In the genomic region with DNA sequence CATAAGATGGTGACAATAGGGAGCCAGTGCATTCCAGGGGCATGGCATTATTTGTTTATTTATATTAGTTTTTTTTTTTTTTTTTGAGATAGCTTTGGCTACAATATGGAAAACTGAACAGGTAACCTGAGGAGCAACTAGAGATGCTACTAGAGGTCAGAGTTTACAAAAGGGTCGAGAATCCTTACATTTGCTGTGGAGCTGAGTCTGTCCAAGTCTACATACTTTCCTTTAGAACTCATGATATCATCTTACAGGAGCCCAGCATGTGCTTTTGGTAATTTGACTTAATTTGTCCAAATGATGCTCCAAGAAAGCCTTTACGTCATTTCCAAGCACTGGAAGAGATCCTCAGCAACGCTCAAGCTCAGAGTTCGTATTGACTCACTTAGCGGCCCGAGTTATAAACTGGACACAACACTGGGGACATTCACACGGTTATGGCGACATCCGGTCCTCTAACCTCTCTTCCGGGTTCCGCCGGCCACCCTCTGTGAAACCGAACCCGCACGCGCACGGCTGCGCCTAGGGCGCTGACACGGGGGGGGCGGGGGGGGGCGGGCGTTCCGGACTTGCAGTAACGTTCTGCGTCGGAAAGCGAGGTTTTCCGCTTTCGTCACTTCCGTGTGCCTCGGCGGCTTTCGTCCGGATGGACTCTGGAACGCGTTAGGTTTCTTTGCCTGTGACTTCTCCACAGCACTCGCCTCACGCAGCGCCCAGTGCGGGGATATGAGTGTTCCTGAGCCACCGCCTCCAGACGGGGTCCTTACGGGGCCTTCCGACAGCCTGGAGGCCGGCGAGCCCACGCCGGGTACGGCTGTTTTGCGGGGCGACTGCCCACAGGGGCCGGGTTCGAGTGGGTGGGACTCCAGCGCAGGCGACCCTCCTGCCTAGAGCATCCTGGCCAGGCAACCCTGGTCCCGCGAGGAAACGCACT, we compare ENCODE assay signal across 8 mouse cellular contexts. TPM values are rescaled to one million over a fixed set of nuclear protein-coding genes. Genes with fewer than 3 reads are reported as not detected.
A peak's percentile ranks its signal among the peaks of the same experiment; 100 is the strongest.
DNase-seq lines count a peak whose midpoint lies in the region; ATAC-seq and TF ChIP-seq lines count a peak whose summit lies in the region.

A gene (plus strand): TSS at position 610 of the 937 bp plus-strand sequence.

- DNase-seq in c-Kit-positive CD71-positive TER-119-positive erythroid progenitor cells, embryonic 14.5 days (ENCODE audit: low spot score): peak; percentile 86
- DNase-seq in heart, postnatal 0 days (ENCODE audit: low spot score): peak; percentile 83
- peak; percentile 93 to 95 for DNase-seq in kidney, postnatal 4 days

- peaks cover 7% of the 10 kb centered on the region for H3K4me1 ChIP-seq in E14TG2a.4 (replicated peaks; ENCODE audit: low read depth, low read length)
- H3K4me1 ChIP-seq in forebrain, embryonic 12.5 days: peaks cover 21% of the 10 kb centered on the region
- peaks cover 8% of the 10 kb centered on the region; the same call in 1 of the 2 replicates for H3K4me1 ChIP-seq in heart, postnatal 0 days (ENCODE audit: control insufficient read depth, insufficient read depth)
- peaks cover 2% of the 10 kb centered on the region for H3K4me1 ChIP-seq in liver, embryonic 16.5 days (ENCODE audit: control insufficient read depth, low read depth, low read length)
- peaks cover 25% of the 10 kb centered on the region for H3K4me1 ChIP-seq in neural tube, embryonic 13.5 days (replicated peaks)
- no peaks in the 10 kb centered on the region; the same call in none of the 2 replicates for H3K4me1 ChIP-seq in testis, adult 2 months (ENCODE audit: control insufficient read depth, insufficient read depth, low read length)

- H3K36me3 ChIP-seq in E14TG2a.4 (ENCODE audit: insufficient read depth, low read length): peaks cover 8% of the 10 kb centered on the region; the same call in 1 of the 2 replicates
- H3K36me3 ChIP-seq in forebrain, embryonic 12.5 days (replicated peaks): peaks cover 4% of the 10 kb centered on the region; the same call in 1 of the 2 replicates
- no peaks in the 10 kb centered on the region for H3K36me3 ChIP-seq in heart, postnatal 0 days (replicated peaks; ENCODE audit: control insufficient read depth, insufficient read depth, low read length)
- H3K36me3 ChIP-seq in liver, embryonic 16.5 days (ENCODE audit: control insufficient read depth, insufficient read depth): no peaks in the 10 kb centered on the region
- peaks cover 8% of the 10 kb centered on the region; the same call in 1 of the 2 replicates for H3K36me3 ChIP-seq in neural tube, embryonic 13.5 days
- H3K36me3 ChIP-seq in testis, adult 2 months (ENCODE audit: control insufficient read depth, insufficient read depth, low read length): no peaks in the 10 kb centered on the region

- peak within 1 kb of the TSS; percentile 88 for H3K9ac ChIP-seq in forebrain, embryonic 12.5 days
- peak within 1 kb of the TSS; percentile 94 for H3K9ac ChIP-seq in heart, postnatal 0 days (replicated peaks; ENCODE audit: low read depth, low read length)
- H3K9ac ChIP-seq in liver, embryonic 16.5 days (ENCODE audit: low read depth, low read length): peak within 1 kb of the TSS; percentile 90
- peak within 1 kb of the TSS; percentile 97 for H3K9ac ChIP-seq in neural tube, embryonic 13.5 days

- ATAC-seq in forebrain, embryonic 12.5 days (ENCODE audit: low FRiP score): peak; percentile 94
- ATAC-seq in heart, postnatal 0 days (ENCODE audit: insufficient read depth, low read depth): peak; percentile 97
- ATAC-seq in liver, embryonic 16.5 days (ENCODE audit: low read depth): peak; percentile 93
- ATAC-seq in neural tube, embryonic 13.5 days (ENCODE audit: low read depth): peak; percentile 98

- peaks cover 7% of the 10 kb centered on the region; the same call in 1 of the 2 replicates for H3K9me3 ChIP-seq in E14TG2a.4 (ENCODE audit: low read length)
- no peaks in the 10 kb centered on the region for H3K9me3 ChIP-seq in forebrain, embryonic 12.5 days
- no peaks in the 10 kb centered on the region for H3K9me3 ChIP-seq in heart, postnatal 0 days (replicated peaks; ENCODE audit: control insufficient read depth, low read length)
- no peaks in the 10 kb centered on the region for H3K9me3 ChIP-seq in liver, embryonic 16.5 days (replicated peaks; ENCODE audit: control insufficient read depth, low read length)
- no peaks in the 10 kb centered on the region for H3K9me3 ChIP-seq in neural tube, embryonic 13.5 days

- 0 out of 2 replicates have a peak, but pooled peaks have one; percentile 48 for TF ChIP-seq EP300 in heart, postnatal 0 days (IDR thresholded peaks at IDR 0.05; ENCODE audit: low read depth)

- no peak for TF ChIP-seq CTCF in E14TG2a.4 (conservative IDR thresholded peaks at IDR 0.05; ENCODE audit: low read length)
- TF ChIP-seq CTCF in heart, postnatal 0 days (IDR thresholded peaks at IDR 0.05; ENCODE audit: low read depth): no peak
- no peak for TF ChIP-seq CTCF in testis, adult 2 months (IDR thresholded peaks at IDR 0.05; ENCODE audit: control insufficient read depth, insufficient read depth, insufficient replicate concordance, low read depth, low read length)

- WGBS in forebrain, embryonic 12.5 days: under 1% methylated on average over 55 of the region's 59 CpGs
- WGBS in heart, postnatal 0 days: 2% methylated on average over 47 of the region's 59 CpGs
- WGBS in liver, embryonic 16.5 days (ENCODE audit: insufficient replicate concordance): 1% methylated on average over 52 of the region's 59 CpGs
- under 1% methylated on average over 48 of the region's 59 CpGs for WGBS in neural tube, embryonic 13.5 days

- H3K27ac ChIP-seq in forebrain, embryonic 12.5 days: peak within 1 kb of the TSS; percentile 90
- H3K27ac ChIP-seq in heart, postnatal 0 days (ENCODE audit: low read depth): peak within 1 kb of the TSS; percentile 94
- peak within 1 kb of the TSS; percentile 80 for H3K27ac ChIP-seq in liver, embryonic 16.5 days (ENCODE audit: low read length)
- H3K27ac ChIP-seq in neural tube, embryonic 13.5 days (replicated peaks): peak within 1 kb of the TSS; percentile 97
- H3K27ac ChIP-seq in testis, adult 2 months (ENCODE audit: control insufficient read depth, insufficient read depth, low read depth, low read length): peak within 1 kb of the TSS; percentile 92

- peak within 1 kb of the TSS; percentile 83 for H3K4me3 ChIP-seq in E14TG2a.4 (replicated peaks; ENCODE audit: low read length)
- H3K4me3 ChIP-seq in forebrain, embryonic 12.5 days (replicated peaks): peak within 1 kb of the TSS; percentile 84
- peak within 1 kb of the TSS; percentile 92 for H3K4me3 ChIP-seq in heart, postnatal 0 days (ENCODE audit: low read depth, low read length)
- H3K4me3 ChIP-seq in liver, embryonic 16.5 days (ENCODE audit: low read depth, low read length): peak within 1 kb of the TSS; percentile 89
- H3K4me3 ChIP-seq in neural tube, embryonic 13.5 days: peak within 1 kb of the TSS; percentile 89
- peak within 1 kb of the TSS; percentile 95 for H3K4me3 ChIP-seq in testis, adult 2 months (ENCODE audit: control insufficient read depth, low read depth, low read length)

- no peaks in the 10 kb centered on the region for H3K27me3 ChIP-seq in E14TG2a.4 (ENCODE audit: insufficient read depth, low read length)
- peaks cover 14% of the 10 kb centered on the region for H3K27me3 ChIP-seq in forebrain, embryonic 12.5 days
- peaks cover 13% of the 10 kb centered on the region; the same call in 1 of the 2 replicates for H3K27me3 ChIP-seq in heart, postnatal 0 days (ENCODE audit: control insufficient read depth, insufficient read depth, low read length)
- peaks cover 6% of the 10 kb centered on the region for H3K27me3 ChIP-seq in liver, embryonic 16.5 days (ENCODE audit: control insufficient read depth, insufficient read depth, low read depth, low read length)
- peaks cover 29% of the 10 kb centered on the region for H3K27me3 ChIP-seq in neural tube, embryonic 13.5 days
- H3K27me3 ChIP-seq in testis, adult 2 months (ENCODE audit: control insufficient read depth, insufficient read depth, low read length): no peaks in the 10 kb centered on the region

- peak; percentile 90 for TF ChIP-seq POLR2A in testis, adult 2 months (IDR thresholded peaks at IDR 0.05; ENCODE audit: control insufficient read depth, low read depth, low read length)

- peak within 1 kb of the TSS; percentile 72 for H3K4me2 ChIP-seq in forebrain, embryonic 12.5 days
- peak within 1 kb of the TSS; percentile 76 for H3K4me2 ChIP-seq in heart, postnatal 0 days (ENCODE audit: low read depth, low read length)
- peak within 1 kb of the TSS; percentile 83 for H3K4me2 ChIP-seq in liver, embryonic 16.5 days (ENCODE audit: low read depth, low read length)
- peak within 1 kb of the TSS; percentile 62 for H3K4me2 ChIP-seq in neural tube, embryonic 13.5 days

RNA-seq across cellular contexts. Expression of the gene that starts here (rescaled TPM):
- 76.1 and 82.4 TPM in 2 replicates for polyA plus RNA-seq in forebrain, embryonic 12.5 days (2016; fragmentation: Nextera tagmentation; extraction: Ambion mirVana)
- total RNA-seq in heart, postnatal 0 days (2014; rRNA removed; ENCODE audit: low replicate concordance): 16.5 and 34.6 TPM in 2 replicates
- 27.5 and 28.6 TPM in 2 replicates for polyA plus RNA-seq in heart, postnatal 0 days (2015; fragmentation: Nextera tagmentation; extraction: Ambion mirVana)
- 15.5 and 16.5 TPM in 2 replicates for polyA plus RNA-seq in liver, embryonic 16.5 days (2015; fragmentation: Nextera tagmentation; extraction: Ambion mirVana)
- 75.4 and 84.9 TPM in 2 replicates for polyA plus RNA-seq in neural tube, embryonic 13.5 days (2015; fragmentation: Nextera tagmentation; extraction: Ambion mirVana)
- polyA plus RNA-seq in testis, adult 2 months (2012; rRNA removed): 21.8 and 36.7 TPM in 2 replicates

Comparison
In these comparisons a context has a peak if more than half of its experiments do, and no peak if none do; other contexts are left out.
1. Peak in every context shown above with its lines: DNase-seq, ATAC-seq, H3K4me3 ChIP-seq and H3K27ac ChIP-seq.